Mouse (Mus musculus) frontal cortex, postnatal 36 days (tissue): ENCODE measurements at regions not wholly inside any gene's neighbourhood (a gene's known extent, or its start where the extent isn't known, plus 50 kb on each side); places are given as distances from the start of the nearest gene placed in this dataset.

Experiments
- DNase-seq, 2 experiments: peaks; one replicate each; pipeline ENCODE4 v3.0.0; 2022; ENCODE audit warnings: low spot score in 2 of 2

GRCm38 (mm10) chr11:56901201-56901600 lies 110.0 kb upstream of the Gria1 start:
- no peak for DNase-seq

- no peak for DNase-seq
Measured at GRCm38 (mm10) chr11:56925368-56925896, 85.8 kb upstream of the Gria1 start.

GRCm38 (mm10) chr11:56932766-56933165 lies 78.4 kb upstream of the Gria1 start:
- DNase-seq, result no peak

- DNase-seq, result no peak
Measured at GRCm38 (mm10) chr11:56952357-56952756, 58.8 kb upstream of the Gria1 start.

GRCm38 (mm10) chr11:56957824-56958223 lies 53.4 kb upstream of the Gria1 start:
- no peak for DNase-seq
